Mouse (Mus musculus) inflammation-experienced regulatory T-cells (primary cell): Measurements from ENCODE around the gene Was. TPM values are rescaled to one million over a fixed set of nuclear protein-coding genes. Genes with fewer than 3 reads are reported as not detected.

ENCODE experiments used
- polyA plus RNA-seq, 2 experiments: library from polyadenylated mRNA; unstranded; fragments of 100-300 nt; shearing (Covaris generic); gene quantifications; one replicate each; pipeline ENCODE4 v1.2.1; 2017

Was gene
- 10 to 100 TPM; 80.0 to 87.7 TPM for polyA plus RNA-seq

DNA sequence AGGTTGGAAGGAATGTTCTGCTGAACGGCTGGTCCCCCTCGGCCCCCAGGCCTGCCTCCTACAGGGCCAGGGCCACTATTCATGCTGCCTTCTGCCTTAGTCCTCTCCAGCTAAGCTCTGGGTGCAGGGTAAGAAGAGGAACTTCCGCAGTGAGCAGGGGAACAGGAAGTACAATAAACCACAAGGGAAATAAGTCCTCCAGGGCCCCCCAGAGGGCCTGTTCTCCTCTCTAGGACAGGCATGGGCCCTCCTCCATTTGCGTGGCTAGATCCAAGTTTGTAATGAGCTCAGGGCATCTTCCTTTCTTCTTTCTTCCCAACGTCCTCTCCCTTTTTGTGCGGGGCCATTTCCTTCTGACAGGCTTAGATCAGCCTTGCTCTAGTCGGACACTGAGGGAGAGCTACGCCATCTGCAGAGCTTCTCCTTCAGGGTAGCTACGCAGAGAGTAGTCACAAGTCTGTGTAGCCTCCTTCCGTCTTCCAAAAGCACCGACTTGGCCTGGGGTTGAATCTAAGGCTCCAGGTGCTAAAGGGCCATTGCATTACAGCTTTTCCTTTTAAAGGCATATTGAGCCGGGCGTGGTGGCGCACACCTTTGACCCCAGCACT, at the start of gene Was:
Gene Was (minus strand): TSS at position 153 of the 608 bp plus-strand sequence.

DNA sequence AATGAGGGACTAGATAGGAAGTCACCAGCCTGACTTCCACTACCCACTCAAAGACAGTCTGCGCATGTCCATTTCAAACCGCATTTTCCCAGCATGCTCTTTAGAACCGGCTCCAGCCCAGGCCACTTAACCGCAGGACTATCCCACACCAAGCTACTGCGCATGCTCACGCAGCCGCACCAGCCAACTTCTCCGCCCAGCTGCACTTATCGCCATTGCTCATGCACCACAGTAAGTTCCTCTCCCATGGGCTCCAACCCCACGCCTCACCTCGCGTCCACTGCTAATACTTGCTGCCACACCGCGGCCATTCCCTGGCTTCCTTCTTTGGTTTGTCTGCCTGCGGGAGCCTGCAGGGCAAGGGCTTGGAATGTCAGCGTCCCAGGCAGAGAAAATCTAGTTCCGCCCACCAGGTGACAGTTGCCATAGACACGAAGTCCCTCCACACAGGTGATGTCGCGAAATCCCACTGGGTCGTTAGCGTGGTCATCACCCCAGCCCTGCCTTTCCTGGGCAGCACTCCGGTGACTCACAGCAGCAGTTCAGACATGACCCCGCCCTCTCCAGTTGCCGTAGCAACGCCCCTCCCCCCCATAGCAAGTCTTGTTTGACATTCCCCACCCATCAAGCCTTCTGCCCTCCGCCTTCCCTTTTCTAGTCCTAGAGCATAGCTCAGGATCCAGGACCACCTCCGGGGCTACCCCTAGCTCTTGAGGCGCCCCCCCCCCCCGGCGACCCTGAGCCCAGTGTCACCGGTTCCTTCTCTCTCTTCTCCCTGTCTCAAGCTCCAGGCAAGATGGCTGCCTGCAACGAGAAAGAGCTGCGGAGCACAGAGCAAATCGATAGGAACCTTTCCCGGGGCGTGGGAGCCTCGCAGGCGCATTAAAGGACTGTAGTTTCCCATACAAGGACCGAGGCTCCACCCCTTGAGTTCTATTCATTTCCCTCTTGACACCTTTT, 42.0 kb upstream of the Was start, which contains the start of gene Wdr13:
Gene Wdr13 (minus strand): TSS at position 876 of the 960 bp plus-strand sequence.

DNA sequence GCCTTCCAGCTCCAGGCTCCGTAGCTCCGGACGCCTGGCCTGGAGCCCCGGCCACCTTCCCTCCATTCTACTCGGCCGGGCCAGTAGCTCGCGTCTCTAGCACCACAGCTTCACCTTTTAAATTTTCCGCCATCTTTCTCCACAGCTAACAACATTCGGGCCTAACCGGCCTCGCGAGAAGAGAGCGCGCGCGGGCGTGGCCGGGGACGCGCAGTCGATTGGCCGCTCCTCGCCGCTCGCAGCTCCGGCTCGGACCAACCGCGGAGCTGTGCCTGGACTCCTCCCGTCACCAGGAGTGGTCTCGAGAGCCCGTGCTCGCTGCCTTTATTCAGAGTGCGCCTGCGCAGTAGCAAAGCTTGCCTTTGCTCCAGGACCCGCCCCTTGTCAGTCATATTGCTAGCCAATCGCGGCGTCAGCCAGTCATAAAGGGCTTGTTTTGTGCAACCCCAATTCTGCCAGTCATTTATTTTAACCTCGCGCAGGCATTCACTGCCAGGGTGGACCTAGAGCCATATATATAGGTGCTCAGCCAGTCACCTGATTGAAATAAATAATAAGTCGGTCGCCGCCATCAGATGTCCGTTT, 15.8 kb downstream of the Was start, which contains the start of gene Suv39h1:
Gene Suv39h1 (minus strand): TSS at position 331 of the 585 bp plus-strand sequence.

Other genes starting within 250 kb of the Was start
- gene Otud5, start 249.1 kb downstream of the Was start, polyA plus RNA-seq, result 100 to 1,000 TPM; 196 to 198 TPM
- gene Pim2, start 212.2 kb downstream of the Was start, polyA plus RNA-seq, result 10 to 100 TPM; 51.7 to 86.2 TPM
- 10 to 100 TPM; 39.3 to 39.5 TPM for gene Slc35a2, start 206.5 kb downstream of the Was start, polyA plus RNA-seq
- 100 to 1,000 TPM; 144 to 146 TPM for gene Pqbp1, start 191.2 kb downstream of the Was start, polyA plus RNA-seq
- gene Timm17b, start 191.1 kb downstream of the Was start, polyA plus RNA-seq, result 100 to 1,000 TPM; 130 to 136 TPM
- not detected for gene Gm10491, start 182.7 kb downstream of the Was start, polyA plus RNA-seq
- gene Gm10490, start 181.0 kb downstream of the Was start, polyA plus RNA-seq, result not detected
- under 1 TPM in 1 of 2 experiments, not detected in 1; 0.38 TPM for gene Pcsk1n, start 170.7 kb downstream of the Was start, polyA plus RNA-seq
- gene Eras, start 161.9 kb downstream of the Was start, polyA plus RNA-seq, result under 1 TPM in 1 of 2 experiments, not detected in 1; 0.44 TPM
- 10 to 100 TPM; 13.0 to 14.0 TPM for gene Hdac6, start 142.6 kb downstream of the Was start, polyA plus RNA-seq
- 10 to 100 TPM; 25.9 to 28.4 TPM for gene Gata1, start 112.4 kb downstream of the Was start, polyA plus RNA-seq
- gene Glod5, start 72.0 kb downstream of the Was start, polyA plus RNA-seq, result not detected
- 10 to 100 TPM; 22.7 to 32.2 TPM for gene Suv39h1, start 15.7 kb downstream of the Was start, polyA plus RNA-seq
- 10 to 100 TPM; 24.4 to 32.3 TPM for gene Wdr13, start 42.4 kb upstream of the Was start, polyA plus RNA-seq
- 100 to 1,000 TPM; 502 to 511 TPM for gene Rbm3, start 55.4 kb upstream of the Was start, polyA plus RNA-seq
- 10 to 100 TPM; 14.2 to 21.1 TPM for gene Tbc1d25, start 85.7 kb upstream of the Was start, polyA plus RNA-seq
- gene Ebp, start 103.0 kb upstream of the Was start, polyA plus RNA-seq, result 100 to 1,000 TPM; 141 to 144 TPM
- gene Porcn, start 116.0 kb upstream of the Was start, polyA plus RNA-seq, result under 1 TPM in 1 of 2 experiments, not detected in 1; 0.21 TPM
- 10 to 100 TPM; 19.6 to 26.7 TPM for gene Ftsj1, start 161.9 kb upstream of the Was start, polyA plus RNA-seq
- gene Slc38a5, start 180.6 kb upstream of the Was start, polyA plus RNA-seq, result under 1 TPM in 1 of 2 experiments, not detected in 1; 0.59 TPM
- not detected for gene Ssxb10, start 236.9 kb upstream of the Was start, polyA plus RNA-seq